Mouse (Mus musculus): ENCODE results near the gene Gm10775. TPM values are rescaled to one million over a fixed set of nuclear protein-coding genes. Genes with fewer than 3 reads are reported as not detected.

The Gm10775 gene
- polyA plus RNA-seq (2017; shearing (Covaris generic)): not detected

DNA sequence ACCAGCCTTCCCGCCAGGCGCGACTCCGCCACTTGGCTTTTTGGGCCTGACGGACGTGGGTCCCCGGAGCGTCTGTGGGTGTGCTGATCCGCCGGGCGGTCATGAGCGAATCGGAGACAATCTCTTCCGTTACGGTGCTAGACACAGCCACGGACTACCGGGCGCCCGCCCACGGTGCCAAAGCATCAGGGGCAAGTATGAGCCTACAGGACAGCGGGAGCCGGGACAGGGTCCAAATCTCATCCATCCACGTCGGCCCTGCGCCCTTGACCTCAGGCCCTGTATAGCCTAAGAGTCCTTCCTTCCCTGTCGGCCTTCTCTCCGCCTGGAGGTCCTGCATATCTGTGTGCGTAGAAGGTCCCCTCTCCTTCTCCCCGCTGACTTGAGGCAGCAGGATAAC lies at the start of gene Gm10775:
Gene Gm10775 (plus strand): TSS at position 301 of the 400 bp plus-strand sequence.
- ATAC-seq: no peak

DNA sequence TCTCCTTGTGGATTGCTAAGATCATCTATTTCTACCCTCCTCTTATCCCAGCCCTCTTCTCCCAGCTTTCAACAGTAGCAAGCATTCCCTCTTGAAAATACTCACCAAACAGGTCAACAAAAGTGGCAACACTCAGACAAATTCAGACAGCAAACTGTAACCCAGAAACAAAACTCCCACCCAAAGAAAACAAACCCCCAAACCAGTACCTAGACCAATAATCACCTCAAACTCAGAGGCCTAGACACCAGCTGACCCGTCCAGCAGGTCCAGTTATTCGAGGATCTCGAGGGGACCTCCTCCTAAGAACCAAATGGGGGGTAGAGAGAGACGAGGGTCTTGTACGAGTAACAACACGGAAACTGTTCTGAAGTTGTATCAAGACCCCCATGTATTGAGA lies 33.4 kb upstream of the Gm10775 start:
- ATAC-seq: no peak

DNA sequence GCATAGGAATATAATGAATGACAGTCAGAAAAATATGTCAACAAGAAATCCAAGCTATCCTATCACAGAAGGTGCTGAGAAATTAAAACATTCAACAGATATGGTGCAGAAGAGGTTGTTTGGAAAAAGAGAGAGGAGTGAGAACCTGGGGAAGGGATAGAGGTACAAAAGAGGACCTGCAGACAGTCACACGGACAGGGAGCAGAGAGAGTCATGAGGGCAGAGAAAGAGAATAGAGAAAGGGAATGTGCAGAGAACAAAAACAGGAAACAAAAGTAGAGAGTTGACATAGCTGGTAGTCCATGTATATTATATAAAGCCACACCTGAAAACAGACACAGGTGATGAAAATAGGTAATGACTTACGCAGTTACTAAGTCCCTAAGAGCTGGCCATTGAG lies 32.7 kb upstream of the Gm10775 start:
- ATAC-seq: no peak

DNA sequence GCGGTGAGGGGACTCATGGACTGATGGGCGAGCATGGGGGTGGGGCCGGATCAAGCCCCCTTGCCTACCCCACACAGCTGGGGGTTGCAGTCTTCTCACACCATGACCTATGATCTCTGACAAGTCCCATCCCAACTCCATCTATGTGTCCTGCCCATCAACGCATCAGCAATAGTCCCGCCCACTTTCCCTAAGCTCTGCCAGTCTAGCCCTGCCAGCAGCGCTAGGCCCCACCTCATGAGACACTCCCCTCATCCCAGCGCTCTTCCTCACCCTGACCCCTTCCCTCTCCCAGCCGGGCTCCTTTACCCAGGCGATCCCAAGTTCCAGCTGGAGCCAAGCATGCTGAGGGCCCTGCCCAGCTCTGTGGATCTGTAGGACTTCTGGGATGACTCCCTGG lies 22.1 kb upstream of the Gm10775 start:
- no peak for ATAC-seq

DNA sequence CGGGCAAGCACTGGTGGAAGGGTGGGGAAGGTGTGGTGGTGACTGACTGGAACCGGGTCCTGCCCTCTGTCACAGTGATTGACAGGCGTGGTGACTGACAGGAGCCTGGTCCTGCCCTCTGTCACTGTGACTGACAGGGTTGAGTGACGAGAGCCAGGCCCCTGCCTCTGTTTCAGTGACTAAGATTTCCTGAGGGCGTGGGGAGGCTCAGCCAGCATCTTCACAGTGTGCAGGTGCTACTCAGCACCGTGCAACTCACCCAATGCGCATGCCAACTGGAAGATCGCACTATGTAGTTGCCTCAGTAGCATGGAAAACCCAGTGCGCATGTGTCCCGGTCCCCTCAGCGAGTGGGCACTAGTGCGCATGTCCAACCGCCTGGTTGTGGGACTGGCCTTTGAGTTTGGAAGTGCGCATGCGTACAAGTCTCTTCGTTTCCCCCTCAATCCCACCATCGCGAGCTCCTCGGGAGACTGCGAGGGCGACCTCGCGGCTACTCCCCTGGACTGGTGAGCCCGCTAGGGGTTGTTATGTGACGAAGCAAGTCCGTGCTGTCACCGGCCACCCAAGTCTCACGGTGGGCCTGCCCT lies 18.7 kb upstream of the Gm10775 start:
- peak; percentile 83 for ATAC-seq

DNA sequence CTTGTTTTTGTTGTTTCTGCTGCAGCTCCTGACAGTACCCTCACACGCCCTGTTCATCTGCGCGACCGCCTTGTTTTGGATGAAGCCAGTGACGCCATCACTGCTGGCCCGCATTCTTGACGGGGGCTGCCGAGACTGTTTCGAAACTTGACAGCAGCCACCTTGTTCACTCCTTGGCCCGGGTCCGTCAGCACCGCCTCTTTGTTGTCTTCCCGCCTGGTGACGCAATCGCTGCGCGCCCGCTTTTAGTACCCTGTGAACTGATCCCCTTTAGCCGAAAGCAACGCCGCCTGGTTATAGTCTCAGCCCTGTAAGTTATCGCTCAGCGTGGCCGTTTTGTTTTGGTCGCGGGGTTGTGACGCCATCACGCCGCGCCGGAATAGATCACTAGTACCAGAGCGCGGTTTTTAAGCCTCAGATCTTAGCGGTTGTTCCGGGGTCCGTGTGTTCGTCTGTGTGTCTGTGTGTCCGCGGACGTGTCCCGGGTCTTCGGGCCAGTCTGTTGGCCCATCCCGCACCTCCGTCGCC lies 18.2 kb upstream of the Gm10775 start:
- peak; percentile 37 for ATAC-seq

DNA sequence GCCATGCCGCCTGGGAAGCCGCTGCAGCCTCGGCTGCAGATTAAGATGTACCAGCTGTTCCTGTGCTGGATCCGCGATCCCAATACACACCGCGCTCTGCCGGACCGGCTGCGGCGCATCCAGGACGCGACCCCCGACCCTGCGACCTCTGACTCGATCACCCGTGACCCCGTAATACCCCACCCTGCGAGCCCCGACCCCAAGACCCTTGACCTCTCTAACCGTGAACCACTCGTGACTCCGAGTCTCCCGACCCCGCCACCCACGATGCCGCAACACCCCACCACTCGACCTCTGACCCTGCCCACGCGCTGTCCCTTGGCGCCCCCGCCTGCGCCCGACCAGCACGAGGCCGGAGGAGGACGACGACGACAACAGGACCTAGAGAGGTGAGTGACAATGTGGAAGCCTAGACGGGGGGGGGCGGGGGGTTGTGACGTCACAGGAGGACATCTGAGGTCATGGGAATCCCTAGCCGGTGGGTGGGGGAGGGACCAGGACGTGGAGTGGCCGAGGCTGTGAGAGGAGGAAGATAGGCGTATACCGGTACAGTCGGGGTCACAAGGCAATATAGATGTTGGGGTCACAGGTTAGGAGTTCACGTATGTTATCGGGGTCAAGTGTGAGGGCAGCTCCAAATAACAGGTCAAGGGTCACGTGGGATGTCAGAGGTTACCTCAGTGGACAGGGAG lies 17.6 kb upstream of the Gm10775 start:
- ATAC-seq: peak; percentile 2

DNA sequence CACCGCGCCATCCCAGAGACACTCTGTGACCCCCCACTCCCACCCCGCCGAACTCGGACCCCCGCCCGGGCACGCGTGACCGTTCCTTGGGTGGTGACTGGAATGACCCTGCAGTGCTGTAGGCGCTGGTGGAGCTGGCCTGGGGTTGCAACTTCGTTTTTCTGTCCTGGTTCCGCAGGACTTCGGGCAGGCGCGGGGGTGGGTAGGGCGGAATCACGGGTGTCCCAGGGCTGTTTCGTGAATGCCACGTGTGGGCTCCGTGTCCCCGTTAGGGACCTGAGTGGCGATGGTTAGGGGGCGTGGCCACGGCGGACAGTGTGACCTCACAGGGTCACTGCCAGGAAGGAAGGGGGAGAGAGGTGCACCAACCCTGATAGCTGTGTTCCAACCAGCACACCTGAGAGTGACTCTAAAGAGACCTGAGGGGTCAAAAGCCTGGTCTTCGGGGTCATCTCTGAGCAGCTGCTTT lies 17.0 kb upstream of the Gm10775 start:
- ATAC-seq: no peak

DNA sequence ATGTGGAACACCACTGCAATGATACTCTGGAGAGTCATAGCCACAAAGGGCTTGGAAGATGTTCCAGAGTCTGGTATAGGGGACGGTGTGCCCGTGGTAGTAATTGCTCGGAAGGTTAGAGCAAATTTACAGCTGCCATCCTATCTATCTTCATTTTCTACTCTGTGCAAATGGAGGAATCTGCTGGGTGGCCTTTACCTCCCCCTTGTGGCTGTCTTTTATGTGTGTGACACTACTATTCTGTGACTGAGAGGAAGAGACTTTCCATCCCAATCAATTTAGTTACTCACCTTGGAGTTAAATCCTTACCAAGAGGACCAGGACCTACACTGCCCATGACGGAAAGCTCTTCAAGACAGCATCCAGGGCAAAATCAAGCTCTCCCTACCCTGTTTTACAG lies 16.1 kb upstream of the Gm10775 start:
- ATAC-seq: no peak

DNA sequence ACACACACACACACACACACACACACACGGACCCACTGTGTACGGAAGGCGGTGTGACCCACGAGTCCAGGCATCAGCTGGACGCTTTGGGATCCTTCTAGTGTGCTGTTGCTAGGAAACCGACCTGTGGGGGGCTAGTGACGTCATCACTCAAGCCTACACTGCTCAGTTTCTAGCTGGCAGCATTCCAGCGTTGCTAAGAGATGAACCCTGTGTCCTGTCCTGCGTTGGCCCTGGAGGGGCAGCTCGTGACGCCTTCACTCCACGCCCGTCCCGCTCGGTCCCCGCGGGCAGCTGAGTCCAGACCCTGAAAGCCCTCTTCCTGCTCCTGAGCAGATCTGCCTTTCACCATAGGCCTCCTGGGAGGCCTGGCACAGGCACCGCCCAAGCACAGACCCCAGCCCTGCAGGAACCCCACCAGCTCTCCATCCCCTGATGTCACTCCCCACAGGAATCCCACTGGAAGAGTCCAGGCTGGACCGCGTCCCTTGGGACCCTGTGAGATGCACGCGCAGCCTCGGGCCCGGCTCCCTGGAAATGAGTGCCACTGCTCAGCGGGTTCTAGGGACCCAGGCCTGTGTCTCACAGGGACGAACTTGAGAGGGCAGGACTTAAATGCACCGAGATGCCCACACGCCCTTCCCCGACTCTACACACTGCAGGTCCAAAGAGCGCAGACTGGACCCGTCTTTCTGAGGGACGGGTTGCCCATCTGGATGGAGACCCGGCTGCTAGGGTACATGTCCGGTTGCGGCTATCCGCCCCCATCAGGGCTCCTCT lies 974 bp upstream of the Gm10775 start:
- ATAC-seq: no peak

DNA sequence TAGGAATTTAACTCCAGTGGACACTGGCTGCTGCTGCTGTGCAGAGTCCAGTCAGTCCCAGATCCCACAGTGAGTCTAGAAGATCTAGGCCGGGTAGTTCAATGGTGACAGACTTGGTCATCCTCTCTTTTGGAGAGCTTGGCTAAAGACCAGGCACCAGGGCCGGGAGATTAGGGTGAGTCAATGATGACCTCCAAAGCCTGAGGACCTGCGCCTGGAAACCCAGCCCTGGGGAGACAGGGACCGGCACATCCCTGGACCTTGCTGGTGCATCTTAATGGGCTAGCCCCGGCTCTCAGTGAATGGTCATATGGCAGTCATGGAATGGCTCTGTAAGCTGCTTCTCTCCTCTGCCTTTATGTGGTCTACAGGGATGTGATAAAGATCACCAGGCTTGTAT lies 2.7 kb downstream of the Gm10775 start:
- ATAC-seq: no peak

DNA sequence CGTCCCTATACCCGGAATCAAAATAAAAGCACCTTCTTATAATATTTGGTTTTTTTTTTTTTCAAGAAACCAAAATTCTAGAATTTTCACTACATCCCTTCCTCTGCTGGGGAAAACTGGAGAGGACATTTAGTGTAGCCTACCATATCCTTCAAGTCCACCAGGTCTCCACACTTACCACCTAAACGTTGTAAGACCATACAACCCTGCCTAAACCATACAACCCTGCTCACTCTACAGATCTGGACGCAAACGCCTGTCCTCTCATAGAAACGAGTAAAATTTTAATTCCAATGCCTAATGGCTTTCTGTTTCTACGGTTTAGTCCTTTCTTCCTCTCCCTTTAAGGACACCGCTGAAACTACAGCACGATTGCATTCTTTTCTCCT lies 18.6 kb downstream of the Gm10775 start:
- no peak for ATAC-seq

DNA sequence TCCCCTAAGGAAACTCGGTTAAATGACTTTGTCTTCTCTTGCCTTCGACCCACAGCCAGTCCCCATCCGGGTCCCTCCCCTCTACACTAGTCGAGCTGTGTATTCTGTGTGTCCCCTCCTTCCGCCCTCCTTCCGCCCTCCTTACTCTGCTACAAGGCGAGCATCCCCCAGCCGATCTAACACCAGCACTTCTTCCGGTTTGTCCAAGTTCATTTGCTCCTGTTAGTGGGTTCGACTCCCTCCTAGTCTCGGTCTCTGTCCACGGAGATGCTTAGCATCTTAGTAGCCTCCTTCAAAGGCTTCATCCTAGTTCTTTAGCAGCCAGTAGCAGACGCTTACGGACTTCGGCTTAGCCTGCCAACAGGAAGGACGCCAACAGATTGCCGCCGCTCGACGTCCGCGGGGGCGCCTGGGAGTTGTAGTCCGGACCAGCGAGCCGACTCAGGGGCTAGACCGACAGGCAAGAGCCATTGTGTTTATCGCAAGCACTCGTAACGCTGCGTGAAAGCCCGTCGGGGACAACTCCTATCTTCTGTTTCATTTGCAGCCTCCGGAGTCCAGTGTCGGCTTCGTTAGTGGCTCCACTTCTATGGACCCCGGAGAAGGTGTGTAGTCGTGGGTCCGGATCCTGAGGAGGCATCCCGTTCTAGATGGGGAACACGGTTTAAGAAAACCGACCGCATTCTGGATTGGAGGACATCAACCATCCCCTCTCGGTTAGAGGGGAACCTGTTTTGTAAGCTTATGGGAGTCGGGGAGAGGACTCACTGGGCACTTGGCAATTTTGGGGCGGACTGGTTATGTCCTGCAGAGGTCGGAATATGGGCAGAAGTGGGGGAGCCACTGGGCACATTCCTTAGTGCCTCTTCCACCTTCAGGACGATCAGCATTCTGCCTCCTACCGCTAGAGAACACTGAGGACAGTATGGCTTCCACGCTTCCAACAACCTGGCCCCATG lies 19.3 kb downstream of the Gm10775 start, which contains the start of gene Zfp369:
Gene Zfp369 (plus strand): TSS at position 432 of the 959 bp plus-strand sequence.
- ATAC-seq: peak; percentile 93

DNA sequence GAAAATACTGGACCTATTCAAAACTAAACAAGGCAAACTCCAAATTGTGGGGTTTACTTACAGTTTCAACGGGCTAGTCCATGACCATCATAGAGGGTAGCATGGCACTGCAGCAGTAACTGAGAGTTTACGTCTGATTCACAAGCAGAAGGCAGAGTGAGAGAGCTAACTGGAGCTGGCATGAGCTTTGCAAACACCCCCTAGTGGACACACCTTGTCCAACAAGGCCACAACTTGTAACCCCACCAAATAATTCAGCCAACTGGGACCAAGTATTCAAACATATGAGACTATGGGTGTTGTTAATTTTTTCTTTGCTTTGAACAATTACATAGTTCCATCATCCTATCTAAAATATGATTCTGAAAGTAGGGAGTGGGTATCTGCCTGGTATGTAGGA lies 27.4 kb downstream of the Gm10775 start:
- no peak for ATAC-seq

DNA sequence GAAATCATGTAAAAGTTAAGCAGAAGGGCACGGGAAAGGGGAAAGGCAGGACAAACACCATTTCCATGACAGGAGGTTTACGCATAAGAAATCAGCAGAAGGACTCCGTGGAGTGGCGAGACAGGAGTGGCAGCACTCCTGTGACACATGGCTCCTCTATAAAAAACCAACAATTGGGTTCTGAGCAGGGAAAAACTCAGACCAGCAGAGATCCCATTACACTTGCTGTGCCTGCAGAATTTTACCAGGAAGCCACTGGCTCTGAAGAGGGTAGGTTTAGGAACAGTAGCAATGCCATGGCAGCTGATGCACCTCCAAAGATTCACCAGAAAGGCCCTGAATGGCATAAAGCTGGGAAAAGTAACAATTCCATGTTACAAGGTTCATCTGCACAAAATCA lies 37.0 kb downstream of the Gm10775 start:
- ATAC-seq: no peak

Other genes starting within 250 kb of the Gm10775 start
- not detected for gene Spata31d1c, start 226.5 kb upstream of the Gm10775 start, polyA plus RNA-seq (2017; shearing (Covaris generic))
- gene Prss47, start 206.8 kb upstream of the Gm10775 start, polyA plus RNA-seq (2017; shearing (Covaris generic)): not detected
- gene Mfsd14b, start 146.6 kb upstream of the Gm10775 start, polyA plus RNA-seq (2017; shearing (Covaris generic)): 10 to 100 TPM; 10.7 to 34.8 (median 19.7) TPM
- not detected for gene Olfr465-ps1, start 121.5 kb upstream of the Gm10775 start, polyA plus RNA-seq (2017; shearing (Covaris generic))
- under 1 TPM in 1 of 3 experiments, not detected in 2; 0.11 TPM for gene Olfr466, start 109.3 kb upstream of the Gm10775 start, polyA plus RNA-seq (2017; shearing (Covaris generic))
- gene Nlrp4f, start 53.6 kb upstream of the Gm10775 start, polyA plus RNA-seq (2017; shearing (Covaris generic)): not detected
- 10 to 100 TPM in 2 of 3 experiments, 1 to 10 TPM in 1; 8.7 to 18.9 (median 18.0) TPM for gene Zfp369, start 19.3 kb downstream of the Gm10775 start, polyA plus RNA-seq (2017; shearing (Covaris generic))

All from inflammation-experienced regulatory T-cells, adult 6 months (primary cell).